Mouse (Mus musculus) urinary bladder, adult 2 months (tissue): ENCODE results near the gene Klk12. TPM values are rescaled to one million over a fixed set of nuclear protein-coding genes. Genes with fewer than 3 reads are reported as not detected.

ENCODE experiments used
- DNase-seq: peaks from one replicate; pipeline ENCODE4 v3.0.0; 2022; ENCODE audit warnings: low spot score
- polyA plus RNA-seq: library from polyadenylated mRNA; depleted of rRNA; stranded (reverse); fragments of >200 nt; gene quantifications from 2 replicates; pipeline ENCODE4 v1.2.3, GENCODE M21; 2012; rRNA removed

Klk12 gene
- not detected in 2 replicates for polyA plus RNA-seq

DNA sequence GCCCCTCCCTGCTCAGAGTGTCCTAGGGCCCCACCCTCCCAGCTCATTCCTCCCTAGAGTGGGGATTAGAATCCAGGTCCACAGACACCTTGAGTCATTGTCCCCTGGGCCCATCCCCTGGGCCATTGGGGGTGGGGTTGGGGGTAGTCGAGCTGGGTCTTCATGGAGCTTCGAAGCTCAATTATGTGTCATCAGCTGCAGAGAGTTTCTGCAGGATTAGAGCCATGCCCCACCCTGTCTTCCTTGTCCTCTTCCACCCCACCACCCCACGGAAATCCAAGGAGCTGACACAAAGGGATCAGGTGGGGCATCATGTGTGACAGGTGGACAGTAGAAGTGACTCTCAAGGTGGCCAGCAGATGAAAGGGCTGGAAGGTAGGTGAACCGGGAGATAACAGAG, at the start of gene Klk12:
Klk12 (plus strand) TSS at position 301 of the 400 bp plus-strand sequence.
- DNase-seq = no peak

DNA sequence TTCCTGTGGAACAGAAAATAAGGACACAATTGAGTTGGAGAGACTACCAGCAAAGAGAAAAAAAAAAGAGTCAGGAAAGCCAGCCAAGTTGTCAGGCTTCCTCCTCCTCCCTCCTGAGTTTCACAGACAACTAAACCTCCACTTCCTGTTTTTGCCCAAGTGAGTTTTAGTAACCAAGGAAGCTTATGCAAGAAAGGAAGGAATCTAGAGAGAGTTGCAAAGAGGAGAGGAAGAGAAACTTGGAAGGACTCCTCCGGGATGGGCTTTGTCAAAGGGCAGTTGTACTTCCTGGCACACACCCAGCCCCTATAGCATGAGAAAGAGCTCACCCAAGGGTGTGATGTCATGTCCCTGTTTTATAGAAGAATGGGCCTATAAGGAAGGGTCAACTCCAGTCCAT, 20.9 kb upstream of the Klk12 start:
- no peak for DNase-seq

DNA sequence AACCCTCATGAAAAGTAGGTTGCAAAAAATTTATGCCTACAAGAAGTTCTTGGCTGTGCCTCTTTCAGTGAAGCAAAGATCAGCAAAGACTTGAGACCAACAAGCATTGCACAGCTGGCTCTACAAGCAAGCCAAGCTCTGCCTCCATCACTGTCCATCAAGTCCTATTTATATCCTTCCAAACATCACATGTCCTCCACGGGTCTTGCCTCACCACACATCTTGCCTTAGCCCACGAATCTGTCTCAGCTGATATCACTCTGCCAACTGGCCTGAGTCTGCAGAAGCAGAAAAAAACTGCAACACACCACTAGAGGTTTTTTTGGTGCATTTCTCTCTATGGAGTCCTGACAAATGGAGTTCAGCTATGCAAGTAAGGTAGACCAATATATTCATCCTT, 15.9 kb upstream of the Klk12 start:
- no peak for DNase-seq

DNA sequence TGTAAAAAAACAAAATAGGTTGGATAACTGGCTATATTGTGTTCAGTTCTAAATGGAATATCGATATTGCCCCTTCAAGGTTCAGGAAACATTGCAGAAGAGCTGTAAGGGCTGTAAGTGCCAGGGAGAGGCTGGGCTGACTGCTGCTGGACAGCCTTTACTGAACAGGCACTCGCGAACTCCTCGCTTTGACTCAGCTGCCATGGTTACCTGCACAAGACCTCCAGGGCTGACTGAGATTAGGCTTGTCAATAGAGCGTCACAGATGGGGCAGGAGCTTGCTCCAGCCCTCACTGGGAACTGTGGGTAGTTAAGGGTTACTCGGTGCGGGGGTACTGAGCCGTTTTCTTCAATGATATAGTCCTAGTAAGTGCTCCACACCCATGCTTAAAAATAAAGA, 2.2 kb upstream of the Klk12 start:
- DNase-seq = no peak

DNA sequence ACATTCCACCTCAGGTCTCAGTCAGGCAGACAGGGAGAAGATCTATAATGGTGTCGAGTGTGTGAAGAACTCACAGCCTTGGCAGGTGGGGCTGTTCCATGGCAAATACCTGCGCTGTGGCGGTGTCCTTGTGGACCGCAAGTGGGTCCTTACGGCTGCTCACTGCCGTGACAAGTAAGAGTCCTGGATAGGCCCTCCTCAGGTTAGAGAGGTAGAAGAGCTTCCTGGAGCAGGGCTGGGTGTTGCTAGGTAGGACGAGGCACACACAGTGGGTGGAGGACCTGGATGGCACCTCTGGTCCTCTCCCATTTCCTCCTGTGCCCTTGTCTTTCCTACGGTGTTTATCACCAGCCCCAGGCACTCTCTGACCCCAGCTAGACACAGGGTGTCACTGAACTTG, 939 bp downstream of the Klk12 start:
- DNase-seq = no peak

DNA sequence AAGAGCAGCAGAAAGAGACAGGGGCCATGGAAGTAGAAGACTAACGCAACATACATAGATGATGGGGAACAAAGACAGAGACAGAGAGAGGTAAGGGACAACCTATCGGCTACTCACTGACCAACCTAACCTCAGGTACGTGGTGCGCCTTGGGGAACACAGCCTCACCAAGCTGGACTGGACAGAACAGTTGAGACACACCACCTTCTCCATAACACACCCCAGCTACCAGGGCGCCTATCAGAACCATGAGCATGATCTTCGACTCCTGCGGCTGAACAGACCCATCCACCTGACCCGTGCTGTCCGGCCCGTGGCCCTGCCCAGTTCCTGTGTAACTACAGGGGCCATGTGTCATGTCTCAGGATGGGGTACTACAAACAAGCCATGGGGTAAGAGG, 2.0 kb downstream of the Klk12 start:
- no peak for DNase-seq

DNA sequence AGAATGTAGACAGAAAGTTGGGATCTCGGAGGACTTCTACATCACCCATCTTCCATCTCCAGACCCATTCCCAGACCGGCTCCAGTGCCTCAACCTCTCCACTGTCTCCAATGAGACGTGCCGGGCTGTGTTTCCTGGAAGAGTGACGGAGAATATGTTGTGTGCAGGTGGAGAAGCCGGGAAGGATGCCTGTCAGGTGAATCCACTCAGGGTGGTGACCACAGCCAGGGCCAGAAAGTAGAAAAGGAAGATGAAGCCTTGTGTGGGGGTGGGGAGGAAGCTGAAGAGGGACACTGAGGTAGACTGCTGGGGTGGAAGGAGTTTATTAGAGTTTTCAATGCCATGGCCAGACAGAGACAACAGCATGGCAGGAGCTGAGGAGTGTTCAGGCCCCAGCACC, 3.2 kb downstream of the Klk12 start:
- no peak for DNase-seq

DNA sequence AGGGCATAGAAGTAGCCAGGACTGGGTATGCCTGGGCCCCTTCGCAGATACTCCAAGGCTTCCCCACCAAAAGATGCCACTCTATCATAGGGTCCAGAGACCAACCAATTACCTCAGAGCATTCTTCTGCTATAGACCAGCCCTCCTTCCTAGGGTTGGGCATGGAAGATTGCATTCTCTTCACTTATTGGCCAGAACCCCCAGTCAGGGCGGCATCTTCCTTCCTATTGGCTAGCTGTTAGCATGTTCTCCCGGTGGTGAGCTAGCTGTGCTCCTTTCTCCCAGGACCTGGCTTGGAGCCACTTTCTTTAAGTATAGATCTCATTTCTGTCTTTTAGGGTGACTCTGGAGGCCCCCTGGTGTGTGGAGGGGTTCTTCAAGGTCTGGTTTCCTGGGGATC, 4.2 kb downstream of the Klk12 start:
- no peak for DNase-seq

DNA sequence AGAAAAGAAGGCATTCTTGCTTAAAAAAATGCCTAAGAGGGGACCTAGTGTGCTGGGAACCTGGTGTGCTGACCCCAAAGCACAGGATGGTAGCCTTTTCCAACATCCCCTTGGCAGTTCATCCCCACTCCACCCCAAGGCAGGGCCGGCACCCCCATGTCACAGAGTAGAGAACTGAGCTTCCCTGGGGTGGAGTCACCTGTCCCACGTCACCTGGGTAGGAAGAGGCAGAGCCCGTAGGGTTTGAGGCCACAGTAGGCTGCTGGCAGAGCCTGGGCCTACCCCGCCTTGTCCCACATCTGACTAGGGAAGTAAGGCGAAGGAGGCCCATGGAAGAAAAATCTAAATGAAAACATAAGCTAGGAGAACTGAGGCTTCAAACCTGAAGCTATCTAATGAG, 5.7 kb downstream of the Klk12 start, which contains the start of gene Klk11:
Klk11 (plus strand) TSS at position 241 of the 400 bp plus-strand sequence.
- DNase-seq = no peak

DNA sequence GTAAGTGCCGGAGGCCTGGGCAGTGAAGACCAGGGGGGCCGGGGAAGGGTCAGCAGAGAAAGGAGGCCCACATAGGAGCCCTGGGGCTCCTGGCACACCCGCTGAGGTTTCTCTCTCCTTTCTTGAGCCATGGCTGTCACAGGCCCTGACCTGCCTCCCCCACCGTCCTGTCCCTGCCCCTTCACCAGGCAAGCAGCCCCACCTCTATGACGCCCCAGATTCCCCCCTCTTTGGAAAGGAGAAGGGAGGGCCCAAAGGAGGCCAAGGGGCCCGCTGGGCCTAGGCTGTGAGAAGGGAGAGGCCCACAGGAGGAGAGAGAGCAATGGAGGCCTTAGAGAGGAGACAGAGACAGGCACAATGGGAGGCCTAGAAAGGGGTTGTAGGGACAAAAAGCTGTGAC, 6.1 kb downstream of the Klk12 start:
- DNase-seq = no peak

DNA sequence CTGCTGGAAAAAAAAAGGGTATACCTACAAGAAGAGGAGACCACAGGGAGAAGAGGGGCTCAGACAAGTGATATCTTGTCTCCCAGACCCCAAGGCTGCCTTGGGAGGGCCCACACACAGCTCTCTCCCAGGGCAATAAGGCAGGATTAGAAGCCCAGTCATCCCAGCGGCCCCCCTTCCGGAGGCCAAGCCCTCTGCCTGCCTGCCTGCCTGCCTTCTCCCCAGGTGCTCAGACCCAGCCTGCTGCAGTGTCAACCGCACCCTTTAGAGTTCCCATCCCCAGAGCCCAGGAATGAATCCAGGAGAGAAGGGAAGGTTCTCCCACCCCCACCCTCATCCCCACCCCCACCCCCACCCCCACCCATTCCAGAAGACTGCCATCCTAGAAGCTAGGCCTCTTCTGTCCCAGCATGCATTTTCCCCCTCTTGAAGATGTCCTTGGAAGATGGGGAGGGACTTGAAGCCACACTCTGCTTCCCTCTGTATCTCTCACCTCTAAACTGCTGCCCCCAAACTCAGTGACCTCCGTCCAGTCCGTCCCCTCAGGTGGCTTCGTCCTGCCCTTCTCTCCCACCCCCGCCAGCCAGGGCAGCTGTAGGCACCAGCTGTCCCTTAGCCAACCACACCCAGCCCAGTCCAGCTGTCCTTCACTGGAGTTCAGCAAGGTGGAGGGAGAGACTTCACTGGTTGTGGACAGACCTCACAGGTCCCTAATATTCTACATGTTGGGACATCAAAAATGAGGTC, 6.8 kb downstream of the Klk12 start:
- DNase-seq = no peak

DNA sequence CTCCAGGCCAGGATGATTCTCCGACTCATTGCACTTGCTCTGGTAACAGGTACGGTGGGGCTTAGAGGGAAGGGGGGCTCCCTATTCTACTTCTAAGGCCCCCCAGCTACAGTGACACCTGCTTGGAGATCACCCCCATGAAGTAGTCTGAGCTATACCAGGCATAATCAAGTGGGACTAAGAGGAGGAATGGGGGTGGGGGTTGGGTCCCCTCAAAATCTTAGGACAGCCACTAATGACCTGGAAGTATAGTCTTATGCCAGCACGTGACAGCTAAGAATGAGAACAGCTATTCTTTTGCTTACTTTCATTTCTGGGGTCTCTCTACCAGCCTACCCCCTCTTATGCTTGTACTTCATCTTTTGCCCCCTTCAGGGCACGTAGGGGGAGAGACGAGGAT, 7.8 kb downstream of the Klk12 start:
- DNase-seq = no peak

DNA sequence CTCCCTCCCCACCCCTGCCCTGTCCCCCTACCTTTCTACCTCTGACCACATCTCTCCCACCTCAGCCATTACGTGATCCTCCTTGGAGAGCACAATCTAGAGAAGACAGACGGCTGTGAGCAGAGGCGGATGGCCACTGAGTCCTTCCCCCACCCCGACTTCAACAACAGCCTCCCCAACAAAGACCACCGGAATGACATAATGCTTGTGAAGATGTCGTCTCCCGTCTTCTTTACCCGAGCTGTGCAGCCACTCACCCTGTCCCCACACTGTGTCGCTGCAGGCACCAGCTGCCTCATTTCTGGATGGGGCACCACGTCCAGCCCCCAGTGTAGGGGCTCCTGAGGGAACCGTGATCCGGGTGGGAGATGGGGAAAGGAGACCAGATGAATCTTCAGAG, 8.7 kb downstream of the Klk12 start:
- no peak for DNase-seq

DNA sequence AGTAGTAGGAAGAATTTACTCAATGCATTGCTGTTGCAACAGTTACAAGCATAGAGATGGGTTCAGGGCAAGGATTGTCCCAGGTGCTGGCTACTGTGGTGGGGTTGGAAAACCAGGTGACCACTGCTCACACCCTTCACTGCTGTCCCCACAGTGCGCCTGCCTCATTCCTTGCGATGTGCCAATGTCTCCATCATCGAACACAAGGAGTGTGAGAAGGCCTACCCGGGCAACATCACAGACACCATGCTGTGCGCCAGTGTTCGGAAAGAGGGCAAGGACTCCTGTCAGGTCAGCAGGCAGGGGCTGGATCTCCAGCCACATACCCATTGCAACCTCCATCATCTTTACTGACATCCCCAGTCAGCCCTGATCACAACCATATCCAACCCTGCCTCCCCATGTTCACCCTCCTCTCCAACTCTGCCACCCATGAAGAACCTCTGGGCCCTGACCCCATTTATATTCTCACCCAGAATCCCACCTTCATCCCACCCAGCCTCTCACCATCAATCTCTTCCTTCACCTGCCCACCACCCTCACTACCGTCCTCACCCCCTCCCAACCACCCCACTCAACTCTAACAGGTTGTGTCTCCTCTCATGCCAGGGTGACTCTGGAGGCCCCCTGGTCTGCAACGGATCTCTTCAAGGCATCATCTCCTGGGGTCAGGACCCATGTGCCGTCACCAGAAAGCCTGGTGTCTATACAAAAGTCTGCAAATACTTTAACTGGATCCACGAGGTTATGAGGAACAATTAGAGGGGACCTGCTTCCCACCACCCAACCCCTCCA, 9.7 kb downstream of the Klk12 start:
- no peak for DNase-seq

DNA sequence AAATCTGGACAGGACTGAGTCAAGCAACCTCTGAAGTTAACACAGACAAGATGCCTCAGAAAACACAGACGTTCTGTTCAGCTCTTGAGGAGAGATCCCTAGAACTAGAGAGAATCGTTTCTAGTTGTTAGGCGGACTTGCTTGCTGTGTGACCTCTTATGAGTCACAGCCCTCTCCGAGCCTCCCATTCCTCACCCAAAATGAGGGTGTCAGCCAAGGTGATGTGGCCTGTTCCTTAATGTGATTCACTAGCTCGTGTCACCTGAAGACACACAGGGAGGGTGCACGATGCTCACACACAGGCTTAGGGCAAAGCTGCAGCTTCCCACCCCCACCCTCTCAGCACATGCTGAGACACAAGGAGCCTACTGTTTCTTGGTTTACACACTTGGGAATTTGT, 11.5 kb downstream of the Klk12 start:
- DNase-seq = peak; percentile 13

DNA sequence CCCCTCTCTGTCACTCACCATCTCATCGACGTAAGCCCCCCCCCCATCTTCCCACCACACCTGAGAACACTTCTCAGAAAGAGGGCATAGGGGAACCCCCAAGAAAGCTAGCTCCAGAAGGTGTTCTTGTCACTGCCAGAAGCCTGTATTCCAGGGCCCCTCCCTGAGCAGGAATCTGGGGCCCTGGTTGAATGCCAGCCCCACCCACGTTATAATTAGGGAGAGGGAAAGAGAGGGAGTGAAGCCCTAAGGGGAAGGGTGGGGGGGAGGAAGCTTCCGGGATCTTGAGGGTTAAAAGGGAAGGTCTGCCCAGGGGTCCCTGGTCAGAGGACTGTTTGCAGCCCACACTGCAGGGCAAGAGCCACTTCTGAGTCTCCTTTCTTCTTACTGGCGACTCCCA, 12.0 kb downstream of the Klk12 start, which contains the start of gene Klk10:
Klk10 (plus strand) TSS at position 290 of the 400 bp plus-strand sequence.
- DNase-seq = no peak

DNA sequence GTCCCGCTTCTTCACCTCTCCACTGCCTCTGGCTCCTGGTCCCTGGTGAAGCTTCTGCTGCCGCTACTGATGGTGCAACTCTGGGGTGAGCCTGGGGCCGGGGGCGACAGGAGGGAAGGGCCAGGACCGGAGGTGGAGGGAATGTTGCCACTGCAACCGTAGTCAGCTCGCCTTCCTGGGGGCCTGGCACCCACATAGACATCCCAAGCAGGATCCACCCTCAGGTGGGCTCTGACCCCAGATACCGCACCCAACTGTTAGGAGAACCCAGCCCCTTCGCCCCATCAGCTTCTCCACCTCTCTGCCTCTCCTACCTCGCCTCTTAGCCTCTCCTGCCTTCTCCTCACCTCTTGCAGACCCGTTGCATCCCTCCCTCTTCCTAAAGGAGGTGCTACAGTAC, 12.8 kb downstream of the Klk12 start:
- DNase-seq = no peak

DNA sequence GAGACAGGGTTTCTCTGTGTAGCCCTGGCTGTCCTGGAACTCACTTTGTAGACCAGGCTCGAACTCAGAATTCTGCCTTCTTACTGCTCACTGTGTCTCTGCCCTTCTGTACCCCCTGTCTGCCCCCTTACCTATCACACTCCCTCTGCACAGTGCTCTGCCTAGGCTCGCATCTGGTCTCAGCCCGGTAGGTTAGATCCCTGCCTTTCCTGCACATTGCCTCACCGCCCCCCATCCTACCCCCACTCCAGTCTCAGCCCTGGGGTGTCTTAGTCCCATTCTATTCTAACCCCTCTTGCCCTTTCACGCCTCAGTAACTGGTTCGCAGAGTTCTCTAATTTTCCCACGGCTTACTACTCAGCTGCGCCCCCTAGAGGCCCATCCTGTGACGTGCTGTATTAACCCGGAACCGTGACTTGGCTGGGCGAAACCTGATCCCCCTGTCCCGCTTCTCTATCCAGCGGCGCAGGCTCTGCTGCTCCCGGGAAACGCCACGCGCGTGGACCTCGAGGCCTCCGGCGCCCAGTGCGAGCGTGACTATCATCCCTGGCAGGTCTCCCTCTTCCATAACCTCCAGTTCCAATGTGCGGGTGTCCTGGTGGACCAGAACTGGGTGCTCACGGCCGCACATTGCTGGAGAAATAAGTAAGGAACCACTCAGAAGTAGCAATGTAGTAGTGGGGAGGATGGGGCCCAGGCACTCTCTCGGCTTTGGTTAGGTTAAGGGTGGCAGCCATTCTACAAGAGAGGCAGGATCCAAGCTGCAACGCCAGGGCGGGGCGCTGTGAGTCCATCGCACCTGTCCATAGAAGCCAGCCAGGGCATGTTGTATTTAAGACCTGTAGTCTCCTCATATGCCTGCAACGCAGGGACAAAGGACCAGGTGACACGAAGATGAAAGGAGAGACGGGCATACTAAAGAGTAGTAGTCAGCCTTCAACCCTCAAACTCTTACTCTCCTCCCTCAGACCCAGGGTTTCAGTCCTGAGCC, 13.9 kb downstream of the Klk12 start:
- DNase-seq = peak; percentile 70

DNA sequence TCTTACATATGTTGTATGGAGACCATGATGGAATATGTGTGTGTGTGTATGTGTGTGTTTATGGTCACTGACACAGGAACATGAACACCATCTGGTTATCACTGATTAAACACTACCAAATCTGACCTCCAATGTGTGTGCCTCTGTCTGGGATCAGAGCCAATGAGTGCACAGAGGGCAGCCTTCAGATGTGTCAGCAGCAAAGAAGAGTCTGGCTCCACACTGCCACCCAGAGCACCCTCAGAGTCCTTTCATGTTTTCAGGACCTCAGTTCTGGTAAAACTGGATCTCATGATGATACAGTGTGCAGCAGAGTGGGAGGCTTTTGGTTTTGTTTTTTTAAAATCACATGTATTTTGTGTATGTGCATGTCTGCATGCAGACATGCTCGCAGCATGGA, 16.6 kb downstream of the Klk12 start:
- no peak for DNase-seq

DNA sequence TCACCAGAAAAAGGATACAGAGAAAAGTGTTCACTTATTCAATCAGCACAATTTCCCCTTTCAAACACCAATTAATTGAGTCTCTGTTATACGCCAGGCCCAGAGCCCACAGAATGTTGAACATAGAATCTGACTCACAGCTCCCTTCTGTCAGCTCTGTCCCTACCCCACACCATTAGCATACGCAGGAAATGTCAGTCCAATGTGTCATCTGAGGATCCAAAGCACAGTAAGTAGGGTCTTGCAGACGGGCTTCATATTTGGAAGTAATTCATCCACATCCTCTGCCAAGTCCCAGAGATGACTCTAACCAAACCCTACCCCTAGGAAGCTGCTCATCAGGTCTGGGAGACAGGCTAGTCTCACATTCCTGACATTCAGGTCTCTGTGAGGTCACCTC, 19.4 kb downstream of the Klk12 start:
- DNase-seq = no peak

DNA sequence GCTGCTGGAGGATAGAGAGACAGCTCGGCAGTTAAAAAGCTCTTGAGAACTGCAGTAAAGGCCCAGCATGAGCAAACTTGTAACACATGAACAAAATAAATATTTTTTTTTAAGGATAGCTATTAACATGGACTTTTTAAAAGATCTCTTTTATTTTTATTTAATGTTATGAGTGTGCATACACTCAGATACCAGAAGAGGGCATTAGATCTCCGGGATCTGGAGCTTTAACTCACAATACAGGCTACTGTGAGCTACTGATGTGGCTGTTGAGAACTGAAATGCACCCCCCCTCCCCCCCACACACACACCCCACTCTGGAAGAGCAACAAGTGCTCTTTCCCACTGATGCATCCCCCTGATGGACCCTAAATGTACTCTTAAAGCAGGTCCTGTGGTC, 20.6 kb downstream of the Klk12 start:
- no peak for DNase-seq

DNA sequence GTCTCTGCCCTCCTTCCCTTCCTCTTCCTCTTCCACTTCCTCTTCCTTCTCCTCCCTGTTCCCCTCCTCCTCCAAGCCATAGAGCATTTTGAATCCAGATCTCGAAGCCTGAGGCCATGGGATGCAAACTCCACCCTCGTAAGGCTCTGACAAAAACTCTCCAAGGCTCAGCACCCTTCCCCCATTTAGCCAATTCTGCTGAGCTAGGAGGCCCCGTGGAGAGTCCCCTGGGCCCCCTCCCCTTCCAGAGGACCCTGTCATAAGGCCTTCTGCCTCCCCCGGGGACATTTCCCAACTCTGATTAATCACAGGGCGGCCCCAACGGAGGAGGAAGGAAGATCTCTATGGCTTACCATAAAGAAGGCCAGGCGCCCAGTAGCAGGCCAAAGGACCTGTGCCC, 22.9 kb downstream of the Klk12 start, which contains the start of gene Klk9:
Klk9 (plus strand) TSS at position 301 of the 400 bp plus-strand sequence.
- no peak for DNase-seq
